8 mouse cellular contexts compared by ENCODE assay signal in the genomic region with DNA sequence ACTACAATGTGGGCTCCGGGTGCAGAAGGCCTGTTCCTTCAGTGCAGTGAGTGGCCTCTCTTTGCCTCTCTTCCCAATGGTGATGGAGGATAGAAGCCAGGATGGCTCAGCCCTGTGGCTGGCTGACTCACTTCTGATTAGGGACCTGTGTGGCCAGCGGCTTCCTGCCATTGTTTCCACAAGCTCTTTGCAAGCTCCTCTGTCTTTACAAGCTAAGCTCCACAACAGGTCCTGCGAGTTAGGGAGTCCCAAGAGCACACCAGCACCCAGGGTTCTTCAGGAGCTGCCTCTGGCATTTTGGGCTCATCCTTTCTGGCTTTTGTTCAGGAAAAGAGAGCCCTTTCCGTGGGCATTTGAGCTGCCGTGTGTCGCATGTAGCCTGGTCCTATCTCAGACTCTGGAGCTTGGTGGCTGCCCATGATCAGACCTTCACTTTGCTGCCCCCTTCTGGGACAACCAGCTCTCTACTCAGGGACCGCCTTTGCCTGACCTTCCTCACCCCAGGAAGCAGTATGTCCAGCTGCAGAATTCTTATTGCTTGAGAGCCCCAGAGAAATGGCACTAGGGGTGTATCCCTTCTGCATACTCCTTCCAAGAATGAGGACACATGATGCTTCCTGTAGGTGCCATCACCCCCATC.
DNase-seq lines count a peak whose midpoint lies in the region; ATAC-seq lines count a peak whose summit lies in the region.

No protein-coding gene starts in this region.

- no peak overlapping the region for H3K4me3 ChIP-seq in intestine, embryonic 14.5 days (ENCODE audit: low read depth, low read length)
- no peak overlapping the region for H3K4me3 ChIP-seq in midbrain, embryonic 11.5 days (ENCODE audit: low read depth, low read length)

- peak overlapping the region; percentile 52 for H3K27ac ChIP-seq in intestine, embryonic 14.5 days (ENCODE audit: low read depth)
- H3K27ac ChIP-seq in midbrain, embryonic 11.5 days (ENCODE audit: low read depth, low read length), result peak overlapping the region; percentile 77

- 32% methylated on average over 7 of the region's 7 CpGs for WGBS in intestine, embryonic 14.5 days
- WGBS in midbrain, embryonic 11.5 days, result 22% methylated on average over 7 of the region's 7 CpGs

- H3K9ac ChIP-seq in intestine, embryonic 14.5 days (ENCODE audit: low read length), result no peak overlapping the region
- peak overlapping the region; percentile 51 for H3K9ac ChIP-seq in midbrain, embryonic 11.5 days (ENCODE audit: low read length)

- intact Hi-C loops in gastrocnemius, postnatal 14 days (cut with DNase I; ENCODE audit: low total_unique reads), result loop anchor here (5.0 kb wide), 1 partner anchor 76 kb away; a partner anchor contains a TSS
- intact Hi-C loops in left cerebral cortex, postnatal 4 days (cut with DNase I), result no loop called here

- H3K27me3 ChIP-seq in intestine, embryonic 14.5 days (replicated peaks; ENCODE audit: control insufficient read depth, insufficient read depth, low read length), result no peaks in the 10 kb centered on the region
- no peaks in the 10 kb centered on the region; the same call in 1 of the 2 replicates for H3K27me3 ChIP-seq in midbrain, embryonic 11.5 days (ENCODE audit: control insufficient read depth, insufficient read depth, low read length)

- DNase-seq in adrenal gland, adult 18-20 months (ENCODE audit: low spot score in 2 of 2), result peak; percentile 75 to 82
- peak; percentile 79 for DNase-seq in gastrocnemius, postnatal 14 days
- DNase-seq in intestine, embryonic 14.5 days (ENCODE audit: low spot score), result peak; percentile 70
- peak; percentile 74 for DNase-seq in left cerebral cortex, postnatal 4 days
- peak; percentile 96 for DNase-seq in midbrain, embryonic 11.5 days (ENCODE audit: low spot score, missing footprints)
- DNase-seq in skeletal muscle tissue, adult 2 months (ENCODE audit: low read depth, low spot score), result peak; percentile 75
- DNase-seq in yolk sac, embryonic 10.5 days (ENCODE audit: low spot score), result peak; percentile 79

- peak; percentile 96 for ATAC-seq in common myeloid progenitor, adult 5-6 weeks (replicated peaks; ENCODE audit: low read depth, poor library complexity, severe bottlenecking)
- no peak; the same call in 1 of the 2 replicates for ATAC-seq in intestine, embryonic 14.5 days (replicated peaks; ENCODE audit: low FRiP score, low TSS enrichment, low read depth)
- peak; percentile 20; the same call in 1 of the 2 replicates for ATAC-seq in midbrain, embryonic 11.5 days (ENCODE audit: low FRiP score)

- H3K4me2 ChIP-seq in intestine, embryonic 14.5 days (ENCODE audit: low read length), result no peak overlapping the region
- 0 out of 2 replicates have a peak overlapping the region, but pooled peaks have one; percentile 19 for H3K4me2 ChIP-seq in midbrain, embryonic 11.5 days

- no peaks in the 10 kb centered on the region for H3K9me3 ChIP-seq in intestine, embryonic 14.5 days (ENCODE audit: control insufficient read depth, low read length)
- no peaks in the 10 kb centered on the region for H3K9me3 ChIP-seq in midbrain, embryonic 11.5 days (ENCODE audit: control insufficient read depth, low read length)

- peaks cover 49% of the 10 kb centered on the region for H3K4me1 ChIP-seq in intestine, embryonic 14.5 days (replicated peaks; ENCODE audit: control insufficient read depth, insufficient read depth, low read length)
- peaks cover 82% of the 10 kb centered on the region for H3K4me1 ChIP-seq in midbrain, embryonic 11.5 days (ENCODE audit: control insufficient read depth, insufficient read depth, low read length)

- peaks cover 4% of the 10 kb centered on the region; the same call in 1 of the 2 replicates for H3K36me3 ChIP-seq in intestine, embryonic 14.5 days (ENCODE audit: control insufficient read depth, insufficient read depth, low read length)
- no peaks in the 10 kb centered on the region for H3K36me3 ChIP-seq in midbrain, embryonic 11.5 days (ENCODE audit: control insufficient read depth, insufficient read depth, low read length)
